In the genomic region with DNA sequence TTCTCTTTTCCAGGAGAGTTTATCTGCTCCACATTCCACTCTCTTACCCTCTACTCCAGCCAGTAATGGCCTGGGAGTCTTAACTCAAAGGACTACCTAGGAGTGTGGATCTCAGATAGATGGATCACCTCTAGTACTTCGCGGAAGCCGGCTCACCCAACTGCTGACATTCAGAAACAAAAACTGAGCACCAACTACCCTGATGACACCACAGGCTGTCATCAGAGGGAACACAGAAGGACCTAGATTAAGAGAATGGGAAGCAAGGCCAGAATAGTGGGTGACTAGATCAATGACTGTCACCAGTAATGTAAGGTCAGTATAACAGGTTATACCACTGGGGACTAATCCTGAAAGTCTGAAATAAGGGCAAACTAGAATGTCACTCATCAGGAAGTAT, we compare ENCODE assay signal across 21 mouse cellular contexts.
DNase-seq lines count a peak whose midpoint lies in the region; ATAC-seq and TF ChIP-seq lines count a peak whose summit lies in the region.
"Had no signal": no experiment of that assay in that cellular context is flagged by ENCODE, and none has a peak within 500 bp of the region (broad histone marks: within the 10 kb centered on the region; RNA-seq: fewer than 3 reads in every experiment).

No protein-coding gene starts in this region.

- no peak; the same call in 1 of the 2 replicates for TF ChIP-seq EP300 in lung, postnatal 0 days (IDR thresholded peaks at IDR 0.05)

- peaks cover 18% of the 10 kb centered on the region for H3K4me1 ChIP-seq in lung, postnatal 0 days (ENCODE audit: insufficient read depth, low read depth, low read length)

- ATAC-seq in lung, postnatal 0 days = no peak
- peak; percentile 11 for ATAC-seq in CD4-positive, CD25-positive, alpha-beta regulatory T cell, adult 4 months
- ATAC-seq: forebrain, embryonic 14.5 days; forebrain, embryonic 16.5 days had no signal

- no peak overlapping the region for H3K9ac ChIP-seq in lung, postnatal 0 days (replicated peaks; ENCODE audit: low read depth)
- H3K9ac ChIP-seq: embryonic facial prominence, embryonic 12.5 days; forebrain, embryonic 12.5 days had no signal

- WGBS in lung, postnatal 0 days = 78% methylated on average over 3 of the region's 3 CpGs

- no peak overlapping the region for H3K4me2 ChIP-seq in lung, postnatal 0 days (replicated peaks; ENCODE audit: low read depth, low read length)
- H3K4me2 ChIP-seq: embryonic facial prominence, embryonic 12.5 days; forebrain, embryonic 12.5 days had no signal

- H3K36me3 ChIP-seq in lung, postnatal 0 days (ENCODE audit: insufficient read depth, low read length) = no peaks in the 10 kb centered on the region
- H3K36me3 ChIP-seq: embryonic facial prominence, embryonic 10.5 days; forebrain, embryonic 10.5 days; forebrain, embryonic 12.5 days had no signal

- no peak for TF ChIP-seq CTCF in lung, postnatal 0 days (IDR thresholded peaks at IDR 0.05)

- H3K9me3 ChIP-seq in lung, postnatal 0 days (ENCODE audit: low read length) = no peaks in the 10 kb centered on the region
- H3K9me3 ChIP-seq: embryonic facial prominence, embryonic 10.5 days; embryonic facial prominence, embryonic 12.5 days; forebrain, embryonic 10.5 days; forebrain, embryonic 12.5 days had no signal

- no peak overlapping the region for H3K4me3 ChIP-seq in lung, postnatal 0 days (ENCODE audit: low read depth, low read length)
- H3K4me3 ChIP-seq: embryonic facial prominence, embryonic 10.5 days; embryonic facial prominence, embryonic 12.5 days; erythroblast, embryonic 14.5 days; forebrain, embryonic 10.5 days; forebrain, embryonic 12.5 days had no signal

- no peaks in the 10 kb centered on the region for H3K27me3 ChIP-seq in lung, postnatal 0 days (replicated peaks; ENCODE audit: insufficient read depth, low read length)
- H3K27me3 ChIP-seq: embryonic facial prominence, embryonic 12.5 days had no signal

- DNase-seq in adrenal gland, adult 2 months = peak; percentile 60
- no peak for DNase-seq in adrenal gland, postnatal 25 days
- DNase-seq in lung, postnatal 0 days (ENCODE audit: low spot score) = peak; percentile 49
- no peak for DNase-seq in lung, postnatal 4 days
- DNase-seq in cerebellum, adult 11-12 months = no peak
- DNase-seq: adrenal gland, adult 8-10 months; adrenal gland, postnatal 14 days; B cell, adult 2 months; cerebellum, adult 11 months; cerebellum, adult 2 months; cerebellum, adult 9-10 months; cerebellum, postnatal 10 days; cerebellum, postnatal 25 days had no signal

- H3K27ac ChIP-seq in lung, postnatal 0 days (ENCODE audit: low read length) = no peak overlapping the region
- H3K27ac ChIP-seq: embryonic facial prominence, embryonic 10.5 days; embryonic facial prominence, embryonic 12.5 days; forebrain, embryonic 10.5 days; forebrain, embryonic 12.5 days had no signal

Comparison
In these comparisons a context has a peak if more than half of its experiments do, and no peak if none do; other contexts are left out.
1. DNase-seq: peak in adrenal gland, adult 2 months (single experiment) and lung, postnatal 0 days (single experiment); none in adrenal gland, postnatal 25 days (single experiment), lung, postnatal 4 days (0 of 2) and cerebellum, adult 11-12 months (single experiment).